In the genomic region with DNA sequence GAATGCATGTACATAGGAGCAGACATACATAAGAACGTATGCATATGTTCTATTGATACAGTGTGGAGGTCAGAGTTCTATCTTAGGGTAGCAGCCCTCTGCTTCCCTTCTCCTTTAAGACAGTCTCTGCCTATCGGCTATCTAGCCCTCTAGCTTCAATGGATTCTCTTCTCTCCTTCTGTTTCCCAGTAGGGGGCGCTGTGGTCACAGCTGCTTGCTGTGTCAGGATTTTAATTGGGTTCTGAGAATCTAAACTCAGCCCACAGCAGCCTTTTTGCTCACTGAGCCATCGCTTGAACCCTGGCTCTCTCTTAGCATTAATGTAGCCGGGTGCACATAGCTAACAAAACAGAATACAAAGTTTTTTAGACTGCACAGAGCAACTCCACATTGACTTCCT, we compare ENCODE assay signal across 9 mouse cellular contexts.
A peak's percentile ranks its signal among the peaks of the same experiment; 100 is the strongest.
DNase-seq lines count a peak whose midpoint lies in the region; ATAC-seq and TF ChIP-seq lines count a peak whose summit lies in the region.
"Had no signal": no experiment of that assay in that cellular context is flagged by ENCODE, and none has a peak within 500 bp of the region (broad histone marks: within the 10 kb centered on the region; RNA-seq: fewer than 3 reads in every experiment).

No protein-coding gene starts in this region.

- H3K4me1 ChIP-seq in forebrain, embryonic 14.5 days (ENCODE audit: control insufficient read depth, insufficient read depth, low read length) = peaks cover 11% of the 10 kb centered on the region; the same call in 1 of the 2 replicates
- H3K4me1 ChIP-seq in forebrain, embryonic 16.5 days (replicated peaks; ENCODE audit: control insufficient read depth, insufficient read depth, low read length) = peaks cover 3% of the 10 kb centered on the region; the same call in 1 of the 2 replicates
- no peaks in the 10 kb centered on the region for H3K4me1 ChIP-seq in midbrain, postnatal 0 days (ENCODE audit: insufficient read depth, low read length)
- H3K4me1 ChIP-seq in midbrain, embryonic 16.5 days (ENCODE audit: control insufficient read depth, insufficient read depth, low read length) = peaks cover 4% of the 10 kb centered on the region; the same call in 1 of the 2 replicates

- no peak overlapping the region for H3K4me2 ChIP-seq in forebrain, embryonic 14.5 days (ENCODE audit: low read length)
- no peak overlapping the region for H3K4me2 ChIP-seq in forebrain, embryonic 16.5 days (ENCODE audit: low read length)
- no peak overlapping the region for H3K4me2 ChIP-seq in midbrain, postnatal 0 days (ENCODE audit: low read depth, low read length, poor library complexity, severe bottlenecking)
- H3K4me2 ChIP-seq in midbrain, embryonic 16.5 days (ENCODE audit: low read length) = no peak overlapping the region

- TF ChIP-seq CTCF in midbrain, postnatal 0 days (IDR thresholded peaks at IDR 0.05) = peak; percentile 60

- peak; percentile 16 for DNase-seq in forebrain, embryonic 14.5 days (ENCODE audit: low spot score)
- no peak for DNase-seq in midbrain, postnatal 0 days (ENCODE audit: low spot score)
- peak; percentile 35 for DNase-seq in lung, postnatal 10 days
- DNase-seq in urinary bladder, adult 2 months (ENCODE audit: low spot score) = no peak
- no peak for DNase-seq in urinary bladder, adult 18-20 months (ENCODE audit: low spot score in 2 of 2)

- no peak overlapping the region for H3K27ac ChIP-seq in forebrain, embryonic 14.5 days (ENCODE audit: low read depth, low read length)
- no peak overlapping the region for H3K27ac ChIP-seq in forebrain, embryonic 16.5 days (ENCODE audit: low read length)
- H3K27ac ChIP-seq in midbrain, postnatal 0 days (ENCODE audit: low read depth, low read length) = no peak overlapping the region
- H3K27ac ChIP-seq in midbrain, embryonic 16.5 days (ENCODE audit: low read length) = no peak overlapping the region

- no peaks in the 10 kb centered on the region for H3K9me3 ChIP-seq in forebrain, embryonic 14.5 days (replicated peaks; ENCODE audit: control insufficient read depth, low read length)
- H3K9me3 ChIP-seq in forebrain, embryonic 16.5 days (ENCODE audit: control insufficient read depth, low read length) = no peaks in the 10 kb centered on the region
- H3K9me3 ChIP-seq in midbrain, postnatal 0 days (ENCODE audit: low read length) = no peaks in the 10 kb centered on the region
- H3K9me3 ChIP-seq in midbrain, embryonic 16.5 days (replicated peaks; ENCODE audit: control insufficient read depth, low read length, poor library complexity, severe bottlenecking) = no peaks in the 10 kb centered on the region

- no peak for ATAC-seq in forebrain, embryonic 14.5 days
- no peak for ATAC-seq in forebrain, embryonic 16.5 days
- ATAC-seq in midbrain, postnatal 0 days (ENCODE audit: low FRiP score) = no peak
- no peak for ATAC-seq in midbrain, embryonic 16.5 days
- peak; percentile 50; the same call in 1 of the 2 replicates for ATAC-seq in common myeloid progenitor, adult 5-6 weeks (replicated peaks; ENCODE audit: low read depth, poor library complexity, severe bottlenecking)

- no peak overlapping the region for H3K9ac ChIP-seq in forebrain, embryonic 14.5 days (ENCODE audit: low read length)
- no peak overlapping the region for H3K9ac ChIP-seq in forebrain, embryonic 16.5 days (replicated peaks; ENCODE audit: low read depth, low read length)
- H3K9ac ChIP-seq in midbrain, postnatal 0 days (replicated peaks; ENCODE audit: low read length, poor library complexity, severe bottlenecking) = no peak overlapping the region
- no peak overlapping the region for H3K9ac ChIP-seq in midbrain, embryonic 16.5 days (ENCODE audit: low read depth, low read length)

- H3K27me3 ChIP-seq in forebrain, embryonic 14.5 days (replicated peaks; ENCODE audit: control insufficient read depth, insufficient read depth, low read length) = no peaks in the 10 kb centered on the region
- H3K27me3 ChIP-seq in forebrain, embryonic 16.5 days (replicated peaks; ENCODE audit: control insufficient read depth, insufficient read depth, low read length) = no peaks in the 10 kb centered on the region
- H3K27me3 ChIP-seq in midbrain, postnatal 0 days (ENCODE audit: insufficient read depth, low read length) = no peaks in the 10 kb centered on the region
- H3K27me3 ChIP-seq in midbrain, embryonic 16.5 days (ENCODE audit: control insufficient read depth, insufficient read depth, low read depth, low read length) = no peaks in the 10 kb centered on the region

- no peaks in the 10 kb centered on the region for H3K36me3 ChIP-seq in forebrain, embryonic 14.5 days (ENCODE audit: control insufficient read depth, insufficient read depth, low read length)
- no peaks in the 10 kb centered on the region for H3K36me3 ChIP-seq in forebrain, embryonic 16.5 days (ENCODE audit: control insufficient read depth, insufficient read depth)
- no peaks in the 10 kb centered on the region for H3K36me3 ChIP-seq in midbrain, postnatal 0 days (ENCODE audit: insufficient read depth, low read length)
- H3K36me3 ChIP-seq in midbrain, embryonic 16.5 days (ENCODE audit: control insufficient read depth, insufficient read depth, low read length) = no peaks in the 10 kb centered on the region

- H3K4me3 ChIP-seq in forebrain, embryonic 14.5 days (ENCODE audit: low read depth, low read length) = no peak overlapping the region
- no peak overlapping the region for H3K4me3 ChIP-seq in forebrain, embryonic 16.5 days (replicated peaks; ENCODE audit: low read length)
- H3K4me3 ChIP-seq in midbrain, postnatal 0 days (ENCODE audit: low read depth, low read length) = no peak overlapping the region
- H3K4me3 ChIP-seq in midbrain, embryonic 16.5 days (ENCODE audit: low read depth, low read length) = no peak overlapping the region
- H3K4me3 ChIP-seq: myocyte had no signal

- WGBS in forebrain, embryonic 14.5 days = 51% methylated on average over 5 of the region's 5 CpGs
- WGBS in forebrain, embryonic 16.5 days = 52% methylated on average over 5 of the region's 5 CpGs
- WGBS in midbrain, postnatal 0 days = 54% methylated on average over 5 of the region's 5 CpGs
- WGBS in midbrain, embryonic 16.5 days = 57% methylated on average over 5 of the region's 5 CpGs

Comparison
In these comparisons a context has a peak if more than half of its experiments do, and no peak if none do; other contexts are left out.
1. DNase-seq: peak in forebrain, embryonic 14.5 days (single experiment) and lung, postnatal 10 days (single experiment); none in midbrain, postnatal 0 days (single experiment), urinary bladder, adult 2 months (single experiment) and urinary bladder, adult 18-20 months (0 of 2).